8 mouse cellular contexts compared by ENCODE assay signal in the genomic region with DNA sequence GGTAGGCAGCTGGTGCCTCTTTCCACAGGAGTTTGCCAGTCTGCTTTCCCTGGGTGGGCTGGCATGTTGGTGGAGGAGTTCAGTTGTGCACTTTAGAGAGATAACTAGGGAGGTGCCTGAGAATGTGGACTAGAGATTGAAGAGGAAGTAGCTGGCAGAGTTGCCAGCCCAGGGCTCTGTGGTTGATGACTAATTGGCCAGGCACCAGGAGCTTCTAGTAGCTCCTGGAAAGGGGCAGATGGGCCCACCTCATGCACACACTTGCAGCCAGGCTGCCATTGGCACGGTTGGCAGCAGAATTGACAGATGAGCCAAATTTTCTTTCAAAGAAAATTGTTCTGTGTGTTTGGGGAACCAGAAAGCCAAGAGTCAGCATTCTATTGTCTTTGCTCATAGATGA.
DNase-seq lines count a peak whose midpoint lies in the region; ATAC-seq lines count a peak whose summit lies in the region.

No protein-coding gene starts in this region.

- peak; percentile 96 for ATAC-seq in megakaryocyte, adult 5-6 weeks (ENCODE audit: poor library complexity, severe bottlenecking)

- DNase-seq in left cerebral cortex, adult 18-20 months (ENCODE audit: low spot score in 2 of 2) = peak; percentile 11 to 22
- no peak for DNase-seq in left cerebral cortex, postnatal 10 days (ENCODE audit: extremely low spot score in 1 of 2, low spot score in 2 of 2)
- peak; percentile 21 for DNase-seq in MN1 (ENCODE audit: low spot score)
- DNase-seq in cerebellum, postnatal 10 days = peak; percentile 89 to 93
- no peak for DNase-seq in kidney, postnatal 25 days
- DNase-seq in frontal cortex, postnatal 25 days (ENCODE audit: low spot score in 2 of 2) = no peak
- DNase-seq in T-cell, adult 2 months (ENCODE audit: low spot score) = no peak

- intact Hi-C loops in left cerebral cortex, postnatal 10 days (cut with DNase I) = no loop called here

Comparison
In these comparisons a context has a peak if more than half of its experiments do, and no peak if none do; other contexts are left out.
1. DNase-seq: peak in left cerebral cortex, adult 18-20 months (2 of 2), MN1 (single experiment) and cerebellum, postnatal 10 days (2 of 2); none in left cerebral cortex, postnatal 10 days (0 of 2), kidney, postnatal 25 days (0 of 2), frontal cortex, postnatal 25 days (0 of 2) and T-cell, adult 2 months (single experiment).